Mouse (Mus musculus) midbrain, embryonic 12.5 days (tissue): ENCODE data around the gene Gcsh. TPM values are rescaled to one million over a fixed set of nuclear protein-coding genes. Genes with fewer than 3 reads are reported as not detected.
A peak's percentile ranks its signal among the peaks of the same experiment; 100 is the strongest.

ENCODE experiments used
- ATAC-seq: fragments of 200-750 bp; cut with Nextera tagmentation; 2 replicates; pipeline ENCODE4 v1.8.0; 2017; ENCODE audit warnings: low read depth, moderate TSS enrichment, moderate library complexity; ENCODE audit not compliant: low FRiP score
- H3K27ac ChIP-seq: fragments of 300-500 bp; sonication (generic); replicated peaks from 2 replicates; pipeline ENCODE4 v1.5.1; 2016; ENCODE audit warnings: mild to moderate bottlenecking
- H3K27me3 ChIP-seq: fragments of 300-500 bp; sonication (generic); 2 replicates; pipeline ENCODE4 v1.6.1; 2016; ENCODE audit warnings: mild to moderate bottlenecking
- H3K36me3 ChIP-seq: fragments of 300-500 bp; sonication (generic); 2 replicates; pipeline ENCODE4 v1.6.1; 2016
- H3K4me1 ChIP-seq: fragments of 300-500 bp; sonication (generic); 2 replicates; pipeline ENCODE4 v1.6.1; 2016
- H3K4me2 ChIP-seq: fragments of 300-500 bp; sonication (generic); replicated peaks from 2 replicates; pipeline ENCODE4 v1.6.1; 2016; ENCODE audit warnings: mild to moderate bottlenecking, moderate library complexity
- H3K4me3 ChIP-seq: fragments of 300-500 bp; sonication (generic); 2 replicates; pipeline ENCODE4 v1.5.1; 2016; ENCODE audit warnings: mild to moderate bottlenecking
- H3K9ac ChIP-seq: fragments of 300-500 bp; sonication (generic); replicated peaks from 2 replicates; pipeline ENCODE4 v1.6.1; 2016; ENCODE audit warnings: mild to moderate bottlenecking, moderate library complexity
- H3K9me3 ChIP-seq: fragments of 300-500 bp; sonication (generic); 2 replicates; pipeline ENCODE4 v1.6.1; 2016; ENCODE audit warnings: mild to moderate bottlenecking
- WGBS: fragments of 180-500 bp; shearing (Covaris S2); methylation state at CpG from one replicate; pipeline ENCODE4 v1.1.7; 2016; 5-methylcytosine and 5-hydroxymethylcytosine counted together
- polyA plus RNA-seq: library from polyadenylated mRNA; unstranded; fragments of >200 nt; fragmentation: Nextera tagmentation; extraction: Ambion mirVana; gene quantifications from 2 replicates; pipeline ENCODE4 v1.2.1, GENCODE M21; 2016

Gcsh gene
- polyA plus RNA-seq, 1 experiment from 2014 or later, result 115 TPM

DNA sequence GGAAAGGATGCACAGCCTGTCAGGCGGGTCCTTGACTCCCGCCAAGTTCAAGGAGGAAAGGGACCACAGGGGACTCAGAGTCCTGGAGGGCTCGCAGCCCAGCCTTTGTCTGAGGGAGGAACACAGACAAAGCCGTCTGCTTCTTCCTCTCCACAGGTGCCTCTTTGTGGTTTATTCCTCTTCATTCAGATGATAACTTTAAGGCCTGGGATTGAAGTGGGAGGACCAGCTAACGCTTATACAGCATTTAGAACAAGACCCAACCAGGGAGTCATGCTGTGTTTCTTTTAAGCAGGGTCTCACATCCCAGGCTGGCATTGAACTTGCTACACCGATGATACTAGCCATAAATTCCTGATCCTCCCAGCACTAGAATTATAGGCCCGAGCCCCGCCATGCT, 23.7 kb upstream of the Gcsh start:
- WGBS, result 38% methylated on average over 8 of the region's 8 CpGs
- H3K4me2 ChIP-seq, result no peak overlapping the region
- H3K9me3 ChIP-seq, result no peaks in the 10 kb centered on the region
- H3K27ac ChIP-seq, result no peak overlapping the region
- peaks cover 12% of the 10 kb centered on the region; the same call in 1 of the 2 replicates for H3K27me3 ChIP-seq
- ATAC-seq, result no peak
- H3K4me1 ChIP-seq, result no peaks in the 10 kb centered on the region
- H3K36me3 ChIP-seq, result no peaks in the 10 kb centered on the region
- no peak overlapping the region for H3K4me3 ChIP-seq
- H3K9ac ChIP-seq, result no peak overlapping the region

GRCm38 (mm10) chr8:117015670-117016069, 22.3 kb upstream of the Gcsh start:
- WGBS, result 65% methylated on average over 4 of the region's 4 CpGs
- no peak overlapping the region for H3K4me2 ChIP-seq
- H3K36me3 ChIP-seq, result no peaks in the 10 kb centered on the region
- H3K27ac ChIP-seq, result no peak overlapping the region
- no peaks in the 10 kb centered on the region for H3K4me1 ChIP-seq
- H3K27me3 ChIP-seq, result peaks cover 12% of the 10 kb centered on the region; the same call in 1 of the 2 replicates
- ATAC-seq, result no peak
- no peaks in the 10 kb centered on the region for H3K9me3 ChIP-seq
- H3K9ac ChIP-seq, result no peak overlapping the region
- no peak overlapping the region for H3K4me3 ChIP-seq

GRCm38 (mm10) chr8:117011366-117011765, 18.0 kb upstream of the Gcsh start:
- H3K36me3 ChIP-seq, result no peaks in the 10 kb centered on the region
- 83% methylated on average over 9 of the region's 9 CpGs for WGBS
- no peak overlapping the region for H3K4me2 ChIP-seq
- no peak overlapping the region for H3K4me3 ChIP-seq
- no peak overlapping the region for H3K9ac ChIP-seq
- no peak overlapping the region for H3K27ac ChIP-seq
- peaks cover 3% of the 10 kb centered on the region; the same call in 1 of the 2 replicates for H3K27me3 ChIP-seq
- ATAC-seq, result no peak
- no peaks in the 10 kb centered on the region for H3K9me3 ChIP-seq
- H3K4me1 ChIP-seq, result no peaks in the 10 kb centered on the region

DNA sequence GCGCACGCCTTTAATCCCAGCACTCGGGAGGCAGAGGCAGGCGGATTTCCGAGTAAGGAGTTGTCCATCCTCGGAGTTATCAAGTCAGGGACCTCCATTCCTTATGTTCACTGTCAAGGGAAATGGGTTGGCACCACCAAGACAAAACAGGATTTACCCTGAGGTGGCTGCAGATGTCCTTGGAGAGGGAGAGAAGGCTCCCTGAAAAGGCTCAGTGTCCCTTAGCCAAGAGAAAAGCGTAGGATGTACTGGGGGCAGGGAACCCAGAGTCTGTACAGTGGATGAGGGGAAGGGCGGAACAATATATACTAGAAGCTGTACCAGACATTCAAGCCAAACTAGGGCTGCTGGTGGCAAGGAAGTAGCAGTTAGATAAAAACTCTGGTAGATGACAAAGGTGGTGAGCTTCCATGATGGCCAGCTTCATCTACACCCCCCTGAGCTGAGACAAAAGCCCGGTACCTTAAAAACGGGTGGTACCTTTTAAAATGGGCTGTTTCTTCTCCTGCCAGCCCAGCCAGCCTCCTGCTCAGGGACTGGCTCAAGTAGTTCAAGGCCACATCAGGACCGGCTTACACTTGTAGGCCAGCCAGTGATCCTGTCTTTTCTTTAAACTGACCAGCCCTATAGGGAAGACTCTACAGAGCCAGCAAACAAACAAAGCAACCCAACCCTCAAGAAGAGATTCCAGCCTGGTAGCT, 829 bp upstream of the Gcsh start:
- Histone ChIP-seq H3K9ac (peak overlapping the region; percentile 57; the same call in 1 of the 2 replicates), H3K4me2 (peak overlapping the region; percentile 86), H3K9me3 (no peaks in the 10 kb centered on the region), H3K27ac (0 out of 2 replicates have a peak overlapping the region, but pooled peaks have one; percentile 11), H3K36me3 (no peaks in the 10 kb centered on the region), H3K4me3 (peak overlapping the region; percentile 73), H3K4me1 (peaks cover 11% of the 10 kb centered on the region), H3K27me3 (no peaks in the 10 kb centered on the region)
- WGBS, result 70% methylated on average over 11 of the region's 11 CpGs
- ATAC-seq, result no peak

GRCm38 (mm10) chr8:116992176-116992971, 963 bp downstream of the Gcsh start:
- Histone ChIP-seq H3K36me3 (peaks cover 4% of the 10 kb centered on the region; the same call in 1 of the 2 replicates), H3K27me3 (no peaks in the 10 kb centered on the region), H3K9ac (peak overlapping the region; percentile 66), H3K4me2 (peak overlapping the region; percentile 86), H3K27ac (no peak overlapping the region), H3K9me3 (no peaks in the 10 kb centered on the region), H3K4me1 (peaks cover 11% of the 10 kb centered on the region), H3K4me3 (peak overlapping the region; percentile 73)
- ATAC-seq, result no peak
- WGBS, result 12% methylated on average over 23 of the region's 23 CpGs

GRCm38 (mm10) chr8:116991241-116991640, 2.1 kb downstream of the Gcsh start:
- Histone ChIP-seq H3K27ac (no peak overlapping the region), H3K4me1 (peaks cover 11% of the 10 kb centered on the region), H3K4me3 (no peak overlapping the region), H3K4me2 (no peak overlapping the region), H3K9me3 (no peaks in the 10 kb centered on the region), H3K27me3 (no peaks in the 10 kb centered on the region), H3K36me3 (peaks cover 8% of the 10 kb centered on the region; the same call in 1 of the 2 replicates), H3K9ac (no peak overlapping the region)
- WGBS, result 70% methylated on average over 8 of the region's 8 CpGs
- ATAC-seq, result no peak

- no peak overlapping the region for H3K9ac ChIP-seq
- H3K4me2 ChIP-seq, result no peak overlapping the region
- WGBS, result 96% methylated on average over 3 of the region's 3 CpGs
- peaks cover 11% of the 10 kb centered on the region for H3K4me1 ChIP-seq
- H3K27me3 ChIP-seq, result no peaks in the 10 kb centered on the region
- no peak overlapping the region for H3K4me3 ChIP-seq
- no peak overlapping the region for H3K27ac ChIP-seq
- peaks cover 17% of the 10 kb centered on the region; the same call in 1 of the 2 replicates for H3K36me3 ChIP-seq
- H3K9me3 ChIP-seq, result no peaks in the 10 kb centered on the region
- no peak for ATAC-seq
Measured at GRCm38 (mm10) chr8:116989842-116990241, 3.5 kb downstream of the Gcsh start.

DNA sequence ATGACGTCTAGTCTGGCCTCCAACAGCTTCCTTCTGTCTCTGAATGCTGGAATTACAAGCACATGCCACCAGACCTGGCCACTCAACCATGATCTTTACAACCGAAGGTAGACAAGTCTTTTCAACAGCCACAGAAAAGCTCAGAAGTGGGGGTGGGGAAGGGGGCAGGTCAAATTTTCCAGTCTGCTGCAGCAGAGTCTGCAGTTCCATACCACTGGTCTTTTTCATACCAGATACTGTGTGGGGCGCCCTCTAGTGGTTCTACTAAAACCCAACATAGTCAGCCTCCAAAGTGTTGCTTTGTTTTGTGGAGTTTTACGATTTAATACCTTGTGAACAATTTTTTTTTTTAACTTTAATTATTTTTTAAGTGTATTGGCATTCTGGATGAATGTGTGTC, 13.2 kb downstream of the Gcsh start:
- 21% methylated on average over 4 of the region's 4 CpGs for whole genome bisulfite sequencing

DNA sequence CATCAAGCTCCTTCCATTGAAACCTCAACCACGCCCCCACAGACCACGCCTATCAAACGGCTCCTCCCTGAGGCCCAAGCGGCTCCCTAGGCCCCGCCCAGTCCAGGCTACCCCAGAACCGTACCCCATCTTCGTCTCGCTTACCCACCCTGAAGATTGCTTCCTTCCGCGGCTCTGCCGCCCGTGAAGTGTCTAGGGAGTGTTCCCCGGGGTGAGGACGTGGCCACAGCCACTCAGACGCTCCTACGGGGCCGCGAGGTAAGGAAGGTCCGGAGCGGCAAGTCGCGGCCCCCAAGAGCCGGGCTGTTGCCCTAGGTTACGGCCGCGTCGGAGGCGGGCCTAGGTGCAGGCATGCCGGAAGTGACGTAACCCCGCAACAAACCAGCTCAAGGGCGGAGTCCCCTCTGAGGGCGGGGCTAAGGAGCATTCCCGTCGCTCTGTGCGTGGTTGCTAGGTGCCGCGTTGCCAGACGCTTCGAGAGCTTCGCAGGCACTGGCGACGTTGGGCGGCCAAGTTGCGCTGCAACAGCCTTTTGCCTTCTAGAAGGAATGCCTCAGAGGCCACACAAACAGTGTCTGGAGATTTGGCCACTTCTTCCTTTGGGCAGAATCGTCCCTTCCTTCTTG, 14.6 kb downstream of the Gcsh start, which contains the start of gene 1700030J22Rik:
Gene 1700030J22Rik, minus strand, starts transcription at position 329 of the 626 bp plus-strand sequence.
- peak within 1 kb of the TSS; percentile 85 for H3K4me3 ChIP-seq
- H3K4me2 ChIP-seq, result peak within 1 kb of the TSS; percentile 60
- peaks cover 5% of the 10 kb centered on the region; the same call in 1 of the 2 replicates for H3K36me3 ChIP-seq
- ATAC-seq, result peak; percentile 99
- peak within 1 kb of the TSS; percentile 59 for H3K9ac ChIP-seq
- peaks cover 5% of the 10 kb centered on the region; the same call in 1 of the 2 replicates for H3K4me1 ChIP-seq
- H3K27ac ChIP-seq, result peak within 1 kb of the TSS; percentile 36; the same call in 1 of the 2 replicates
- H3K27me3 ChIP-seq, result no peaks in the 10 kb centered on the region
- WGBS, result under 1% methylated on average over 46 of the region's 46 CpGs
- H3K9me3 ChIP-seq, result no peaks in the 10 kb centered on the region

More for the DNA sequence above, 13.2 kb downstream of the Gcsh start:
- Histone ChIP-seq H3K27me3 (no peaks in the 10 kb centered on the region), H3K9me3 (no peaks in the 10 kb centered on the region), H3K36me3 (peaks cover 14% of the 10 kb centered on the region; the same call in 1 of the 2 replicates), H3K27ac (no peak overlapping the region), H3K9ac (no peak overlapping the region), H3K4me3 (no peak overlapping the region), H3K4me2 (0 out of 2 replicates have a peak overlapping the region, but pooled peaks have one; percentile 22), H3K4me1 (peaks cover 5% of the 10 kb centered on the region; the same call in 1 of the 2 replicates)
- ATAC-seq, result no peak

DNA sequence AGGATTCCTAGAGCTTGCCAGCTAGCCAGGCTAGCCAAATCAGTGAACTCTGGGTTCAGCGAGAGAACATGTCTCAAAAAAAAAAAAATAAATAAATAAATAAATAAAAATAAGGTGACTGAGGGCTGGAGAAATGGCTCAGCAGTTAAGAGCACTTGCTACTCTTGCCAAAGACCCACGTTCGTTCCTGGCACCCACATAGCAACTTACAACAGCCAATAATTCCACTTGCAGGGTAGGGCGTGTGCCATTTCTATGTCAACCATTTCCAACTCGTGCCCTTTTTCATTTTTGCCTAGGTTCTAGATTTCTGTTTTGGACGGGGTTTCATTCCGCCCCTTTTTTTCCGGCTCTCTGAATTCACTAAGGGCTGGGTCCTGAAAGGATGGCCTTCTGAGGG, 15.3 kb downstream of the Gcsh start:
- peak overlapping the region; percentile 36; the same call in 1 of the 2 replicates for H3K27ac ChIP-seq
- no peak for ATAC-seq
- H3K9ac ChIP-seq, result peak overlapping the region; percentile 59
- no peaks in the 10 kb centered on the region for H3K36me3 ChIP-seq
- H3K4me2 ChIP-seq, result peak overlapping the region; percentile 60
- H3K4me3 ChIP-seq, result peak overlapping the region; percentile 85
- H3K27me3 ChIP-seq, result no peaks in the 10 kb centered on the region
- H3K9me3 ChIP-seq, result no peaks in the 10 kb centered on the region
- WGBS, result 36% methylated on average over 8 of the region's 8 CpGs
- peaks cover 5% of the 10 kb centered on the region; the same call in 1 of the 2 replicates for H3K4me1 ChIP-seq

- Histone ChIP-seq H3K4me2 (no peak overlapping the region), H3K4me3 (no peak overlapping the region), H3K9me3 (no peaks in the 10 kb centered on the region), H3K4me1 (peaks cover 5% of the 10 kb centered on the region; the same call in 1 of the 2 replicates), H3K36me3 (0 out of 2 replicates have a peak, but pooled peaks cover 2% of the 10 kb centered on the region), H3K27ac (no peak overlapping the region), H3K9ac (no peak overlapping the region), H3K27me3 (no peaks in the 10 kb centered on the region)
- WGBS, result 66% methylated on average over 5 of the region's 5 CpGs
- no peak for ATAC-seq
Measured at GRCm38 (mm10) chr8:116975606-116976005, 17.7 kb downstream of the Gcsh start.
